Mouse (Mus musculus): ENCODE measurements at regions not wholly inside any gene's neighbourhood (a gene's known extent, or its start where the extent isn't known, plus 50 kb on each side); places are given as distances from the start of the nearest gene placed in this dataset.
A peak's percentile ranks its signal among the peaks of the same experiment; 100 is the strongest.

GRCm38 (mm10) chr7:40422125-40422524 lies 476.0 kb upstream of the Vstm2b start:
- DNase-seq: no peak

DNA sequence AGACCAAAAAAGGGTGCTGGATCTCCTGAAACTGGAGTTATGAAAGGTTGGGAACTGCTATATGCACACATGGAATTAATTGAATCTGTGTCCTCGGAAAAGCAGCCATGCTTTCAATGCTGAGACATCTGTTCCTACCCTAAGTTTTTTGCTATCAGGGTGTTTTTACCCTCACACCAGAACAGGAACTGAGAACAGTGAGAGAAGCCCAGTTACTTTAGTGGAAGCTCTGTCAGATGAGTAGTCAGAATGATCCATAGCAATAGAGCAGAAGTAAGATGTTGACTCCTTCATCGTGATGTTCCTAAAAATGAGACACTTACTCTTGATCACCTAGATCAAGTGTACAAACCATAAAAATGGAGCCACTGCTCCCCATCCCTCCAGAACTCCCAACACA lies 468.7 kb upstream of the Vstm2b start:
- no peak for DNase-seq

DNA sequence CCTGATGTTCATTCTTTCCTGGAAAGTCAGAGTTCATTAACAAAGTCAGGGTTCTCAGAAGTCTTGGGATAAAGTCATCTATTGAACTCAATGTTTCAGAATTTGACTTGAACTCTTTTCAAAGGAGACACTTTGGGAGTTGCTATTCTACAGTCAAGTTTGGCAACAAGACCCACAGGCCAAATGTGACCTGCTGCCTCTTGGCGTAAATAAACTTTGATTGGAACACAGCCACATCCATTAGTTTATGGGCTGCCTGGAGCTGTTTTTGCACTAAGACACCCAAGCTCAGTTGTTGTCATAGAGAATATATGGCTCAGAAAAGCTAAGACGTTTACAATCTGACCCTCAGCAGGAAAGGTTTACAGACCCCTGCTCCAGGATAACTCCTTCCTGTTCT lies 464.2 kb upstream of the Vstm2b start:
- peak; percentile 36 for DNase-seq

- DNase-seq: no peak
Measured at GRCm38 (mm10) chr7:40441128-40441527, 457.0 kb upstream of the Vstm2b start.

GRCm38 (mm10) chr7:40441786-40442185 lies 456.3 kb upstream of the Vstm2b start:
- no peak for DNase-seq

- DNase-seq: no peak
Measured at GRCm38 (mm10) chr7:40466382-40466781, 431.7 kb upstream of the Vstm2b start.

DNA sequence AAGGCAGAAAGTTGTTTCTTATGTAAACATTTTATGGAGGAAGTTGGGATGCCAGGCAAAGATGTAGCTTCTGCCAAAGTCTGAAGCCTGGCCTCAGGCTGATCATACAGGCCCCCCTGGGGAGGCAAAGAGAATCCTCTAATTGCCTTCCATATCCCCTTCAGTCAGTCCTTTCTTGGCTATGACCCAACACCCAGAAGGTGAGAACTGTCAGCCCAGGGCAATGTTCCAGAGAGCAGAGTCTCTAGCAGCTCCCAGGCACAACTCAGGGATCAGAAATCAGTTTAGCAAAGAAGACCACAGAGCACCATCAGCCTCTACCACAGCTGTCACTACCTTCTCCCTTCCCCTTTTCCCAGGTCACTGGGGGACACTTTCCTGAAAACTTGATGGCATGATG lies 410.9 kb upstream of the Vstm2b start:
- no peak for DNase-seq

DNA sequence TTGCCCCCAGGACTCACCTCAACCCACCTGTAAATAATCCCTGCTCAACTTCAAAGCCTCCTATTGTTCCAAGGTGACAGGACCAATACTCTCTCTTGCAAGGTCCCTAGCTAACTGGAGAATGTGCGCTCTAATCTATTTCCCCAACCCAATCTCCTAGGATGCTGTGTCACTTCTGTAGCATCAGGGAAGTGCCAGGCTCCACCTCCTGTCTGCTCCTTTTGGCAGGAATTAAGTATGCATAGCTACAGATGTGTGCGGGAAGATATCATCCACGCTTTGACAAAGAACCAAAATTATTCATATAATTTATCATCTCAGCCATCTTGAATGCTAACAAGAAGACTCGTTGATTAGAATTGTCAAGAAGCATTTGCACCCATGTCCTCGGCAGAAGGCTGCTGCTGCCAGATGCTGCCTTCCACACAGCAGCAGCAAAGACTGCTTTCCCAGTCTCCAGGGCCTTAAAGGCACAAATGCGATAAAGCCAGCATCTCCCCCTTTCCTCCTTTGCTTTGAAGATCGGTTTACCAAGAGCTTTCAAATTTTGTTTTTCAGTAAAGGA lies 375.3 kb upstream of the Vstm2b start:
- DNase-seq: no peak

- DNase-seq: no peak
Measured at GRCm38 (mm10) chr7:40536601-40537000, 361.5 kb upstream of the Vstm2b start.

- DNase-seq: peak; percentile 2
Measured at GRCm38 (mm10) chr7:40537621-40538020, 360.5 kb upstream of the Vstm2b start.

DNA sequence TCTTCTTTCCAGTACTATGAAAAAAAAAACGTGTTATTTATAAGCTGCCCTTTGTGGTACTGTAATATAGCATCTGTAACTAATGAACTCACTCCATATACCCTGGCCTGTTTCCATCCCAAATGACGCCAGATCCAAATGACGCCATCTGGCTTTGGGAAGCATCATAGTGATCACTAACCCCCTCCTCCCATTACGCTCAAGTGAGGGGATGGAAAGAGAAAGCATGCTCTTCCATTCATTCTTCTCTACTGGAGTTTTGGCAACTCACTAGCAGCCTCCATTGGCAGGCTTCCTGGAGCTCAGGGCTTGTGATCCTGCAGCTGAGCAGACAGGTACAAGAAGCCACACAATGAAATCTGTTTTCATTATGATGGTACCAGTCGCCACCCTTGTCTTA lies 358.3 kb upstream of the Vstm2b start:
- no peak for DNase-seq

GRCm38 (mm10) chr7:40541283-40541682 lies 356.8 kb upstream of the Vstm2b start:
- no peak for DNase-seq

DNA sequence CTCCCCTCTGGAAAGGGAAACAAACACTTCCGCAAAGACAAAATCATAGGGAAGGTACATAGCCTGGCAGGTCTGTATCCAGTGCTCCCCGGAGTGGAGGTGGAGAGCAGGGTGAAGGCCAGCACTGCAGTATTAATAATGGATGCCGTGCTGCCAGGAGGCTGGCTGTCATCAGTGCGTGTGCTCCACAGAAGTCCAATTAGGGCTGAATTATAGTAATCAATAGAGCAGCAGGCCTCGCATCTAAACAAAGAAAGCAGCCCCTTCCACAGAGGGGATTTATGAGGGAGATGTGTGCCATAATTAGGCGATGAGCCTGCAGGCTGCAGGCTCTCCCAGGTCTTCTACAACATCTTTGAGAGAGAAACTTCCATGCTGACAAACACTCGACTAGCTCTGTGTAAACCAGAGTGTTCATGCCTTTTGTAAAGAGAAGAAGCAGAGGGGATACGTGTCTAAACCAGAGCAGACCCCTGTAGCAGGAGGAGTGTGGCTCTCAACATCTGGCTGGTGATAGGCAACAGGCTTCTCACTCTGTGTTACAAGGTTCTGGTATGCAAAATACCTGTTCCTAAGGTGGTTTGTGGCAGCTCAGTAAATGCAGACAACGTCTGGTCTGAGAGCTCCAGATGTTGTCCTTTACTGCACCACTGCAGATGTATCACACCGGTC lies 334.5 kb upstream of the Vstm2b start:
- DNase-seq: no peak

DNA sequence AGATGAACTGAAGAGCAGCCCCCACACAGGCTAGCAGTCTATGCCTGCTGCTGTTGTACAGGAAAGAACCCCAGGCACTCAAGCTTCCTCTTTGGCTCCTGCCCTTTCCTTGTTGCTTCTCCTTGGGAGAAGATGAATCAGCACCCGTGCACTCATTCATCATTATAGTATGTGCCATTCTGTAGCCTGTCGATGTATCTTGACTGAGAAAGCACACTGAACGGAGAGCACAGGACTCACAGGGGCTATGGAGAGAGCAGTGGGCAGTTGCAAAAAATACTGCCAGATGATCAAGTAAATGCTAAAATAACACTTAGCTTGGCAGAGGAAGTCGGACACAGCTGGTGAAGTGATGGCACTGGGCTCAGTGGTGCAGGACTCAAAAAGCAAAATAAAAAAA lies 322.2 kb upstream of the Vstm2b start:
- no peak for DNase-seq

DNA sequence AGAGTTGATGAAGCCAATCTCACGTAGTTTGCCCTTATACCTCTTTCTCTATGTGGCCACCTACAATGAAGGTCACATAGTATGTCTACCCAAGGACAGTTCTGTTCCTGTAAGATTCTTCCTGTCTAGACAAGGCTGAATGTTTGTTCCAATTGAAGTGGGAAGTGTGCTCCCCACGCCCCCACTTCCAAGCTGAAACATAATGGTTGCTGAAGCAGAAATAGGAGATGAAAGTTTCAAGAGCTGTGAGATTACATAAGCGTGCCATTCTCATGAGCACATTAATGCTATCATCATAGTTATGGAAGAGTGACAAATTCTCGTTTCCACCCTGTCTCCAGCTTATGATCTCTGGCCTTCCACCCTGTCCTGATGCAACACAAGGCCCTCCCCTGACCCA lies 320.8 kb upstream of the Vstm2b start:
- no peak for DNase-seq

DNA sequence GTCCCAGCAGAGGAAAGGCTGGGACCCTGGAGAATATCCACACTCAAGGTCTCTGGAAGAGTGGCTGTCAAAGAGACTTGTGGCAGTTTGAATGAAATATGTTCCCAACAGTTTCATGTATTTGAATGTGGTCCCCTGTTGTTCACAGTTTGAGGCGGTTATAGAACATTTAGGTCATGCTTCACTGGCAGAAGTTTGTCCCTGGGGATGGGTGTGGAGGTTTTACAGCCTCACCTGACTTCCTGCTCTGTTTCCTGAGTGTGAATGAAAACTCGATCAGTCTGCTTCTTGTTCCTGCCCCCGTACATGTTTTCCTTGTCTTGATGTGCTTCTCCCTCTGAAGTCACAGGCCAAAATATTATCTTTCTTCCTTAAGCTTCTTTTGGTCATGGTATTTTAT lies 277.4 kb upstream of the Vstm2b start:
- DNase-seq: no peak

DNA sequence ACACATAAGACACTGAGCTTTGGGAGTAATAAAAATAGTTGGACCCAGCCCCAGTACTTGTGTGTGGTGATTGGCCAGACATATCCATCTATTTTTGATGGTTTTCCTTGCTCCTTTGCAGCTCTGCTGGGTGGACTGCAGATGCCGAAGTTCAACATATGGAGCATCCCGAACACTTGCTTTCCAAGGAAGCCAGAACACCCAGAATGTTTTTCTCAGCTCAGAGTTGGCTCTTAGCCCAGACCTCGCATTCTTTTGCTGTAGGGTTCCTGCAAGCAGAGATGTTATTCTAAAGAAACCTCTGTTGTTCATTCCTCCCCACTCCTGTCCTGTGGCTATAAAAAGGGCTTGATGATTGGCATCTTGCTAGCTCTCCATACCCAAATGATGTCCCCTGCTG lies 275.3 kb upstream of the Vstm2b start:
- no peak for DNase-seq

- DNase-seq: no peak
Measured at GRCm38 (mm10) chr7:40623286-40623685, 274.8 kb upstream of the Vstm2b start.

DNA sequence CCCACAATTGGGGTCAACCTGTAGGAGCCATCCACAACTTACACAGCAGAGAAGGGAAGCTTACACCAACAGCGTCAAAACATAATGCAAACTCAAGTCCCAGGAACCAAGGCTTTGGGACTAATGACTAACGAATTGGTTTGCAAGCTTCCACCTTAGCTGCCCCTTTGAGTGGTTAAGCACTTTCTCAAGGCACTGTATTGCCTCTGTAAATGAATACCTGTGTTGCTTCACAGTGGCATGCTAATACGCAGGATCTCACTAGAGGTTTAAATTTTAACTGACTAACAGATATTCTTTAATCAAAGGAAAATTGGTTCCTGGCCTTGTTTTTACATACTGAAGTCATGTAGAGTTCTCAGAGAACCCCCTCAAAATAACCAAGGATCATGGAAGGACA lies 261.8 kb upstream of the Vstm2b start:
- DNase-seq: no peak

DNA sequence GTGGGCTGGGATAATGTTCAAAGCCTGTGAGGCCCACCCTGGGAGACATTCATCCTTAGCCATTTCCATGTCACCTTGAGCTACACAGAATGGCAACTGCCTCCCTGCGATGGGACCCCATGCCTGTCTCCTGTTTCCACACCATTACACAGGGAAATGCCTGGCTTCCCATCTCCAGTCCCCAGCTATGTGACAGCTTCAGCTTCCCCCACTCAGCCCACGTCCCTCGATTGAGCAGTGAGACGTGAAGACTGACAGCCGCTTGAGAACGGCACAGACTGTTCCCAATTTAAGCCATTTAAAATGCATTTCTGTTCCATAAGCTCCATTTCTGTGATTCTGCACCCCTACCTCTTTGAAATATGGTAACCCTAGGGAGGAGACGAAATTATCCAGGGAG lies 243.1 kb upstream of the Vstm2b start:
- no peak for DNase-seq

DNA sequence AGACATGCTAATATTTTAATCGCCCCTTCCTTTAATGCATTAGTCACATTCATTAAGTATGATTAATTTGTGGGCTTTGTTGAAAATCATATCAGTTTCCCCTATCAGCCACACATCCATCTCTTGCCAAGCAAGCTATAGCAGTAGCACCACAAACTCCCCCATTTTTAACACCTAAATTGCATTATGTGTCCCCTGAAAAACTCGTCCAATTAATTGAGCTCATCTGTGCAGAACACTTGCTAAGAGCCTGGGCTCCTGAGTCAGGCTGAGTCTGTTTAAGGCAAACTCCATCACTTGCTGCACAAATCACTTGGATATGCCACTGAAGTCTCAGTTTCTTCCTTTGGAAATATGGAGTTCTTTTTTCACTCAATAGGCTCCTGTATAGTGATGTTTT lies 242.7 kb upstream of the Vstm2b start:
- no peak for DNase-seq

GRCm38 (mm10) chr7:40659662-40660061 lies 238.5 kb upstream of the Vstm2b start:
- DNase-seq: no peak

- no peak for DNase-seq
Measured at GRCm38 (mm10) chr7:40663781-40664180, 234.3 kb upstream of the Vstm2b start.

DNA sequence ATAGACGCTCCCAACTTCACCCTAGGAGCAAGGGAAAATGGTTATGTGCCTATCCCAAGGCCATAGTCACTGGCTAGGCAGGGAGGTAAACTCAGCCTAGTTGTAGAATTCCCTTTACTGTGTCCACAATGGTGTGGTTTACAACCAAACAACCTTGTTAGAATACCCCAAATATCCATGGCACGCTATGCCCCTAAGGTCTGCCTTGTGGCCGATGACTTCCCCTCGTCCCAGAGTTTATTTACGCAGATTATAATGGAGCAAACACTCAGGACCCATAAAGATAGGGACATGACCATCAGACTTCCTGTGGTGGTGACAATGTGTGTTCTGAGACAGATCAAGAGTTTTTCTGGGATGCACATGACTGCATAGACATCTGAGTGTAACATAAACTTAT lies 231.5 kb upstream of the Vstm2b start:
- DNase-seq: no peak

- no peak for DNase-seq
Measured at GRCm38 (mm10) chr7:40670401-40670800, 227.7 kb upstream of the Vstm2b start.
